ENCODE assay signal across 10 mouse cellular contexts in the genomic region with DNA sequence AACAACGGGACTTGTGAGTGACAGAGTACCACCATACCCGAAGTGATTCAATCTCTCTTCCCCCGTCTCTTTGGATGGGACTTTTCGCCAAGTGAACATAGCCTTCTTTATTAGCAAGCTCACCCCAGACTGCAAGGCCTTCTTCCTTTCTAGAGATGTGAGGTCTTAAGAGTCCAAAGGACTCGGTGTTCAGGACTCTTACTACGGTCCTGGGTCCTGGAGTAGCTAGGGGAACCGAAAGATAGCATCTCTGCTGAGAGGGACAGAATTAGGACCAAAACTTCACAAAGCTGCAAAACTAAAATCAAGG. TPM values are rescaled to one million over a fixed set of nuclear protein-coding genes. Genes with fewer than 3 reads are reported as not detected.
A peak's percentile ranks its signal among the peaks of the same experiment; 100 is the strongest.
DNase-seq lines count a peak whose midpoint lies in the region; ATAC-seq and TF ChIP-seq lines count a peak whose summit lies in the region.
"Had no signal": no experiment of that assay in that cellular context is flagged by ENCODE, and none has a peak within 500 bp of the region (broad histone marks: within the 10 kb centered on the region; RNA-seq: fewer than 3 reads in every experiment).

No protein-coding gene starts in this region.

- peak; percentile 33 for DNase-seq in kidney, postnatal 0 days (ENCODE audit: low spot score)
- no peak for DNase-seq in kidney, postnatal 25 days
- no peak for DNase-seq in cerebellum, postnatal 4 days (ENCODE audit: low spot score in 2 of 2)
- DNase-seq in lung, postnatal 10 days = no peak
- DNase-seq: cerebellum, adult 9-10 months; layer of hippocampus, adult 9-11 months; lung, adult 18-20 months had no signal

- H3K36me3 ChIP-seq in kidney, postnatal 0 days (ENCODE audit: insufficient read depth, low read length) = no peaks in the 10 kb centered on the region
- no peaks in the 10 kb centered on the region for H3K36me3 ChIP-seq in hindbrain, embryonic 15.5 days
- H3K36me3 ChIP-seq in midbrain, embryonic 13.5 days = no peaks in the 10 kb centered on the region
- H3K36me3 ChIP-seq in stomach, embryonic 16.5 days (ENCODE audit: control insufficient read depth, insufficient read depth, low read length) = no peaks in the 10 kb centered on the region

- H3K4me1 ChIP-seq in kidney, postnatal 0 days (replicated peaks; ENCODE audit: insufficient read depth, low read length) = peaks cover 13% of the 10 kb centered on the region; the same call in 1 of the 2 replicates
- peaks cover 53% of the 10 kb centered on the region for H3K4me1 ChIP-seq in hindbrain, embryonic 15.5 days (replicated peaks)
- H3K4me1 ChIP-seq in midbrain, embryonic 13.5 days (replicated peaks) = peaks cover 45% of the 10 kb centered on the region
- peaks cover 16% of the 10 kb centered on the region for H3K4me1 ChIP-seq in stomach, embryonic 16.5 days (ENCODE audit: control insufficient read depth, insufficient read depth, low read length)

- H3K4me3 ChIP-seq in kidney, postnatal 0 days (replicated peaks; ENCODE audit: low read depth, low read length) = peak overlapping the region; percentile 54
- H3K4me3 ChIP-seq in hindbrain, embryonic 15.5 days = peak overlapping the region; percentile 49; the same call in 1 of the 2 replicates
- peak overlapping the region; percentile 55 for H3K4me3 ChIP-seq in midbrain, embryonic 13.5 days (replicated peaks)
- H3K4me3 ChIP-seq in stomach, embryonic 16.5 days (replicated peaks; ENCODE audit: low read length) = peak overlapping the region; percentile 33

- H3K9me3 ChIP-seq in kidney, postnatal 0 days (replicated peaks; ENCODE audit: low read length) = no peaks in the 10 kb centered on the region
- H3K9me3 ChIP-seq in hindbrain, embryonic 15.5 days = no peaks in the 10 kb centered on the region
- H3K9me3 ChIP-seq in midbrain, embryonic 13.5 days = no peaks in the 10 kb centered on the region
- no peaks in the 10 kb centered on the region for H3K9me3 ChIP-seq in stomach, embryonic 16.5 days (replicated peaks; ENCODE audit: control insufficient read depth, low read length)

- peak overlapping the region; percentile 42; the same call in 1 of the 2 replicates for H3K27ac ChIP-seq in kidney, postnatal 0 days
- no peak overlapping the region for H3K27ac ChIP-seq in hindbrain, embryonic 15.5 days (replicated peaks)
- no peak overlapping the region for H3K27ac ChIP-seq in midbrain, embryonic 13.5 days
- no peak overlapping the region for H3K27ac ChIP-seq in stomach, embryonic 16.5 days (ENCODE audit: low read length)

- 9% methylated on average over 7 of the region's 7 CpGs for WGBS in kidney, postnatal 0 days
- WGBS in hindbrain, embryonic 15.5 days = 9% methylated on average over 7 of the region's 7 CpGs
- WGBS in midbrain, embryonic 13.5 days = 5% methylated on average over 7 of the region's 7 CpGs
- WGBS in stomach, embryonic 16.5 days = 19% methylated on average over 7 of the region's 7 CpGs

- no peak for TF ChIP-seq CTCF in kidney, postnatal 0 days (IDR thresholded peaks at IDR 0.05; ENCODE audit: low read depth)

- H3K4me2 ChIP-seq in kidney, postnatal 0 days (ENCODE audit: low read length) = peak overlapping the region; percentile 90
- peak overlapping the region; percentile 98 for H3K4me2 ChIP-seq in hindbrain, embryonic 15.5 days
- H3K4me2 ChIP-seq in midbrain, embryonic 13.5 days (replicated peaks) = peak overlapping the region; percentile 99
- H3K4me2 ChIP-seq in stomach, embryonic 16.5 days (ENCODE audit: low read depth, low read length) = peak overlapping the region; percentile 93

- no peak for ATAC-seq in kidney, postnatal 0 days (replicated peaks; ENCODE audit: low FRiP score, low read depth)
- no peak for ATAC-seq in hindbrain, embryonic 15.5 days (ENCODE audit: low FRiP score, low read depth)
- ATAC-seq in midbrain, embryonic 13.5 days = no peak
- ATAC-seq in stomach, embryonic 16.5 days (ENCODE audit: insufficient read depth, low FRiP score) = no peak

- no peak overlapping the region for H3K9ac ChIP-seq in kidney, postnatal 0 days (ENCODE audit: low read depth, low read length)
- no peak overlapping the region for H3K9ac ChIP-seq in hindbrain, embryonic 15.5 days
- H3K9ac ChIP-seq in midbrain, embryonic 13.5 days (replicated peaks) = no peak overlapping the region
- H3K9ac ChIP-seq in stomach, embryonic 16.5 days (ENCODE audit: low read length) = no peak overlapping the region; the same call in 1 of the 2 replicates

- peaks cover 19% of the 10 kb centered on the region for H3K27me3 ChIP-seq in kidney, postnatal 0 days (ENCODE audit: insufficient read depth, low read length)
- H3K27me3 ChIP-seq in hindbrain, embryonic 15.5 days = peaks cover 92% of the 10 kb centered on the region
- H3K27me3 ChIP-seq in midbrain, embryonic 13.5 days = peaks cover 95% of the 10 kb centered on the region
- peaks cover 50% of the 10 kb centered on the region for H3K27me3 ChIP-seq in stomach, embryonic 16.5 days (ENCODE audit: control insufficient read depth, insufficient read depth, low read length)

RNA-seq across cellular contexts. Expression of a gene that starts 3.7 kb away (rescaled TPM):
- 5.2 and 5.8 TPM in 2 replicates for polyA plus RNA-seq in kidney, postnatal 0 days (2015; fragmentation: Nextera tagmentation; extraction: Ambion mirVana)
- polyA plus RNA-seq in hindbrain, embryonic 15.5 days (2015; fragmentation: Nextera tagmentation; extraction: Ambion mirVana) = 0.05 and 0.22 TPM in 2 replicates
- polyA plus RNA-seq in midbrain, embryonic 13.5 days (2015; fragmentation: Nextera tagmentation; extraction: Ambion mirVana) = 0.07 and 0.12 TPM in 2 replicates
- polyA plus RNA-seq in stomach, embryonic 16.5 days (2015; fragmentation: Nextera tagmentation; extraction: Ambion mirVana) = 1.4 and 1.5 TPM in 2 replicates
